Mouse (Mus musculus): ENCODE measurements around the gene Sipa1l1. TPM values are rescaled to one million over a fixed set of nuclear protein-coding genes. Genes with fewer than 3 reads are reported as not detected.

Sipa1l1 gene
- polyA plus RNA-seq, 1 experiment from 2014 or later: 28.6 TPM

GRCm38 (mm10) chr12:82265335-82266274 is 96.5 kb downstream of the Sipa1l1 start:
- Histone ChIP-seq H3K36me3 (no peaks in the 10 kb centered on the region), H3K9me3 (replicated peaks) (no peaks in the 10 kb centered on the region), H3K4me1 (no peaks in the 10 kb centered on the region; the same call in 1 of the 2 replicates), H3K4me3 (no peak overlapping the region), H3K27ac (replicated peaks) (no peak overlapping the region), H3K27me3 (ENCODE audit: low read depth, poor library complexity, severe bottlenecking) (no peaks in the 10 kb centered on the region)
- whole genome bisulfite sequencing: 92% methylated on average over 9 of the region's 9 CpGs
- DNase-seq (ENCODE audit: low spot score): no peak

DNA sequence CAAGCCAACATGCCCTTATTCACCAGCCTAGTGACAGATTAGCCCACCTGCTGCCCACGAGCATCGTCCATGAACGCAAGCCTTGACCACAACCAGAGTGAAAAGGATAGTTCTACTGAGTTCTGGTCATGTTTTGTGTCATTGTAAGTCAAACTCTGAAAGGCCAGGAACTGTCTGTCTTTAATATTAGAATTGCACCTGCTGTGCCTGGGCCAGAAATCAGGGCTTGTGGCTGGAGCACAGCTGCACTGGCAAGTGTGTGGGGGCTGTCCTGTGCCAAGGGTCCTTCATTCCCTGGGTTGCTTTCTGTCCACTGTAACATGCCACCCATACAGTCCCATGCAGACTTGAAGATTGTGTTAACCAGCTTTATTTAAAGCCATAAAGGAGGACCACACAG is 102.3 kb downstream of the Sipa1l1 start:
- no peak overlapping the region for H3K27ac ChIP-seq (replicated peaks)
- H3K36me3 ChIP-seq: no peaks in the 10 kb centered on the region
- 96% methylated on average over 3 of the region's 3 CpGs for WGBS

DNA sequence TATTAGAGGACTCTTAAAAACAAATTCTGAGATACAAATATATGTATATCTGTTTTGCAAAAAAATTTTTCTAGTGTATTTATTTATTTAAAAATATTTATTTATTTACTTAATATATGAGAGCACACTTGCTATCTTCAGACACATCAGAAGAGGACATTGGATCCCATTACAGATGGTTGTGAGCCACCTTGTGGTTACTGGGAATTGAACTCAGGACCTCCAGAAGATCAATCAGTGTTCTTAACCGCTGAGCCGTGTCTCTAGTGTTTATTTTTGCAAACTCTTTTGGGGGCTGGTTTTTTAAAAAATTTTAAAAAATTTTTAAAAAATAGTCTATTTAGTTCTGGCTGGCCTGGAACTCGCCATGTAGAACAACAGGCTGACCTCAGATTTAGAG is 104.4 kb downstream of the Sipa1l1 start:
- H3K27me3 ChIP-seq (ENCODE audit: low read depth, poor library complexity, severe bottlenecking): no peaks in the 10 kb centered on the region
- no peaks in the 10 kb centered on the region for H3K36me3 ChIP-seq
- no peak overlapping the region for H3K27ac ChIP-seq (replicated peaks)
- no peaks in the 10 kb centered on the region for H3K9me3 ChIP-seq (replicated peaks)
- DNase-seq (ENCODE audit: low spot score): no peak
- no peak overlapping the region for H3K4me3 ChIP-seq
- H3K4me1 ChIP-seq: no peaks in the 10 kb centered on the region
- WGBS: 85% methylated on average over 3 of the region's 3 CpGs

More for the DNA sequence above, 102.3 kb downstream of the Sipa1l1 start:
- Histone ChIP-seq H3K4me3 (no peak overlapping the region), H3K27me3 (ENCODE audit: low read depth, poor library complexity, severe bottlenecking) (no peaks in the 10 kb centered on the region), H3K9me3 (replicated peaks) (no peaks in the 10 kb centered on the region), H3K4me1 (no peaks in the 10 kb centered on the region)
- no peak for DNase-seq (ENCODE audit: low spot score)

GRCm38 (mm10) chr12:82274576-82274975 is 105.5 kb downstream of the Sipa1l1 start:
- WGBS: 79% methylated on average over 5 of the region's 5 CpGs
- Histone ChIP-seq H3K27me3 (ENCODE audit: low read depth, poor library complexity, severe bottlenecking) (no peaks in the 10 kb centered on the region), H3K4me3 (no peak overlapping the region), H3K36me3 (no peaks in the 10 kb centered on the region), H3K27ac (replicated peaks) (no peak overlapping the region), H3K9me3 (replicated peaks) (no peaks in the 10 kb centered on the region), H3K4me1 (no peaks in the 10 kb centered on the region)
- DNase-seq (ENCODE audit: low spot score): no peak

- Histone ChIP-seq H3K4me1 (no peaks in the 10 kb centered on the region), H3K36me3 (no peaks in the 10 kb centered on the region), H3K27me3 (ENCODE audit: low read depth, poor library complexity, severe bottlenecking) (no peaks in the 10 kb centered on the region), H3K9me3 (replicated peaks) (no peaks in the 10 kb centered on the region; the same call in 1 of the 2 replicates), H3K27ac (replicated peaks) (no peak overlapping the region), H3K4me3 (no peak overlapping the region)
- WGBS: 87% methylated on average over 5 of the region's 5 CpGs
- no peak for DNase-seq (ENCODE audit: low spot score)
These were observed 106.6 kb downstream of the Sipa1l1 start for GRCm38 (mm10) chr12:82275767-82276166.

- Histone ChIP-seq H3K27me3 (ENCODE audit: low read depth, poor library complexity, severe bottlenecking) (no peaks in the 10 kb centered on the region), H3K27ac (replicated peaks) (no peak overlapping the region), H3K4me1 (no peaks in the 10 kb centered on the region), H3K4me3 (no peak overlapping the region), H3K9me3 (replicated peaks) (no peaks in the 10 kb centered on the region; the same call in 1 of the 2 replicates), H3K36me3 (no peaks in the 10 kb centered on the region)
- WGBS: 97% methylated on average over 1 of the region's 1 CpGs
- no peak for DNase-seq (ENCODE audit: low spot score)
These were observed 107.5 kb downstream of the Sipa1l1 start for GRCm38 (mm10) chr12:82276591-82276990.

DNA sequence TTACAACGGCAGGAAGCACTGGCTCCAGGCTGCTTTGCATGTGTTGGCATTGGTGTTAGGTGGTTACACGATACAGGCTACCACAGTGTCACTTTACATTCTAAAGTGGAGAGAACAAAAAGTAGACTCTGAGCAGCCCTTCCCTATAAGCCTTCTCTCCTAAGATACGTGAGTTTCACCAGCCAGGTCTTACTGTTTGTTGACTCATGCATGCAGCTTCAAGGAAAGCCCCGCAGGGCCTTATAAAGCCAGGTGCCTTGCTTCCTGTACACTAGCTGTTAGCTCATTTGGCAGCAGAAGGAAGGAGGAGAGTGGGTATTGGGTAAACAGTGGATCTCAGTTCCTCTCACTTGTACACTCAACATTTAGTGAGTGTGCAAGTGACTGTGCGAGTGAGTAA is 115.5 kb downstream of the Sipa1l1 start:
- H3K27ac ChIP-seq (replicated peaks): no peak overlapping the region
- H3K9me3 ChIP-seq (replicated peaks): no peaks in the 10 kb centered on the region; the same call in 1 of the 2 replicates
- H3K27me3 ChIP-seq (ENCODE audit: low read depth, poor library complexity, severe bottlenecking): no peaks in the 10 kb centered on the region
- no peak overlapping the region for H3K4me3 ChIP-seq
- H3K4me1 ChIP-seq: peaks cover 5% of the 10 kb centered on the region
- WGBS: 92% methylated on average over 5 of the region's 5 CpGs
- DNase-seq (ENCODE audit: low spot score): no peak
- H3K36me3 ChIP-seq: peaks cover 8% of the 10 kb centered on the region

DNA sequence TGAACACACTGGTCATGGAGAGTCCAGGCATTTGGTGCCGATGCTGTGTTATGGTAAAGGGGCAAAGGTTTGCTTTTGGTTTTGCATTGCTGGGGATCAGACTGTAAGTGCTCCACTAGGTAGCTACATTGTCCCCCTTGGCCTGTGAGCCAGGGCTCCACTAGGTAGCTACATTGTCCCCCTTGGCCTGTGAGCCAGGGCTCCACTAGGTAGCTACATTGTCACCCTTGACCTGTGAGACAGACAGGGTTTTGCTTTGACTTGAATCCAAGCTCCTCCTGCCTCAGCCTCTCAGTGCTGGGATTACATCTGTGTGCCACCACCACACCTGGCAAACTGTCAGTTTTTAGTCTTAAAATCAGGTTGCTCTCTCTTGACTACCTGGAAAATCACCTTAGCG is 115.9 kb downstream of the Sipa1l1 start:
- DNase-seq (ENCODE audit: low spot score): no peak
- H3K36me3 ChIP-seq: peaks cover 10% of the 10 kb centered on the region
- H3K27ac ChIP-seq (replicated peaks): no peak overlapping the region
- no peaks in the 10 kb centered on the region for H3K27me3 ChIP-seq (ENCODE audit: low read depth, poor library complexity, severe bottlenecking)
- H3K4me3 ChIP-seq: no peak overlapping the region
- H3K4me1 ChIP-seq: peaks cover 5% of the 10 kb centered on the region
- H3K9me3 ChIP-seq (replicated peaks): no peaks in the 10 kb centered on the region; the same call in 1 of the 2 replicates
- WGBS: 100% methylated on average over 2 of the region's 2 CpGs

- H3K27me3 ChIP-seq (ENCODE audit: low read depth, poor library complexity, severe bottlenecking): no peaks in the 10 kb centered on the region
- DNase-seq (ENCODE audit: low spot score): no peak
- H3K36me3 ChIP-seq: peaks cover 10% of the 10 kb centered on the region
- 73% methylated on average over 6 of the region's 6 CpGs for WGBS
- H3K27ac ChIP-seq (replicated peaks): no peak overlapping the region
- no peaks in the 10 kb centered on the region; the same call in 1 of the 2 replicates for H3K9me3 ChIP-seq (replicated peaks)
- H3K4me1 ChIP-seq: peaks cover 5% of the 10 kb centered on the region
- H3K4me3 ChIP-seq: no peak overlapping the region
These were observed 116.9 kb downstream of the Sipa1l1 start for GRCm38 (mm10) chr12:82286068-82286467.

DNA sequence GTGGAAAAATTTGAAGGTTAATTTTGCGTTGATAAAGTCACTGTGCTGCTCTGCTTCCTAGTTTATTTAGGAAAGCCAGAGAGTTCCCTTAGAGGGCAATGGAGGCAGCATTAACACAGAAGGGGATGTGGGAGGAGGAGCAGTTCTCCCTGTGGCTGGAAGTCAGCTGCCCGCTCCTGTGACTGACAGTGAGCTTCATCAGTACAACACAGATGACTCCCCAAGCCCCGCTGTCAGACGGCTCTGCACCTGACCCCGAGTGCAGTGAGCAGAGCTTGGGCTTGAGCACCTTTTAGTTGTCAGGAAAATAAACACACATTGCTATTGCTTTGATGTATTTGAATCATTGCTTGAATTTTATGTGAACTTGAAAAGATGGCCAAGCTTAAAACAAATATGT is 117.7 kb downstream of the Sipa1l1 start:
- Histone ChIP-seq H3K9me3 (replicated peaks) (no peaks in the 10 kb centered on the region), H3K4me3 (no peak overlapping the region), H3K36me3 (peaks cover 10% of the 10 kb centered on the region), H3K27ac (replicated peaks) (no peak overlapping the region), H3K4me1 (peaks cover 5% of the 10 kb centered on the region), H3K27me3 (ENCODE audit: low read depth, poor library complexity, severe bottlenecking) (no peaks in the 10 kb centered on the region)
- DNase-seq (ENCODE audit: low spot score): no peak
- 77% methylated on average over 5 of the region's 5 CpGs for WGBS

DNA sequence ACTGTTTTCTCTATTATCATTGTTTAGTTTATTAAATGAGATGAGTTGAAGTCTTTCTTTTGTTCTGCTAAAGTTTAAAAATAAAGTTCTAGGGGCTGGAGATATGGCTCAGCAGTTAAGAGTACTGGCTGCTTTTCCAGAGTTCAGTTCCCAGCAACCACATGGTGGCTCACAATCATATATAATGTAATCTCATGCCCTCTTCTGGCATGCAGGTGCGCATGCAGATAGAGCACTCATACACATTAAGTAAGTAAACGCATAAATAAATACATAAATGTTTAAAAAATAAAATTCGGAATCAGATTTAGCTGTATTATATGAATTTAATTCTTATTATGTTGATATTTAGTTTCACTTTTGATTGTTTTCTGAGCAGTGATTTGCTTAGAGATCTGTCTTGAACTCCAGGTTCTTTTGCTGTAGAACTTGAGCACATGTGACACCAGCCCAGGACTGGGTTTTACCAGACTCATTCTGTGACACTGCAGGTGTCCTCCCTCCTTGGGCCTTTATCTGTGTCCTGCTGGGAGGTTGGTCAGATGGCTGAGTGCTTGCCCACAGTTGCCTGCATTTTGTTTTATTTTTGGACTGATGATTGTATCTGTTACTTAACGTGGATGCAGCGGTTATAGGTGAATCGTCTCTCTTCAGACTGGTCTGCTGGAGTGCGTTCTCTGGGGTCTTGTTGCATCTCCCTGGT is 124.6 kb downstream of the Sipa1l1 start:
- Histone ChIP-seq H3K4me1 (no peaks in the 10 kb centered on the region), H3K9me3 (replicated peaks) (no peaks in the 10 kb centered on the region), H3K4me3 (no peak overlapping the region), H3K27me3 (ENCODE audit: low read depth, poor library complexity, severe bottlenecking) (no peaks in the 10 kb centered on the region), H3K27ac (replicated peaks) (no peak overlapping the region), H3K36me3 (peaks cover 13% of the 10 kb centered on the region)
- WGBS: 92% methylated on average over 7 of the region's 7 CpGs
- DNase-seq (ENCODE audit: low spot score): no peak

GRCm38 (mm10) chr12:82294906-82295887 is 126.1 kb downstream of the Sipa1l1 start:
- no peak for DNase-seq (ENCODE audit: low spot score)
- Histone ChIP-seq H3K27ac (replicated peaks) (no peak overlapping the region), H3K27me3 (ENCODE audit: low read depth, poor library complexity, severe bottlenecking) (no peaks in the 10 kb centered on the region), H3K4me3 (no peak overlapping the region), H3K36me3 (peaks cover 3% of the 10 kb centered on the region; the same call in 1 of the 2 replicates), H3K9me3 (replicated peaks) (no peaks in the 10 kb centered on the region), H3K4me1 (no peaks in the 10 kb centered on the region)
- WGBS: 73% methylated on average over 10 of the region's 10 CpGs

Measured in midbrain, embryonic 10.5 days (tissue).